Mouse (Mus musculus): ENCODE results near the gene Tek. TPM values are rescaled to one million over a fixed set of nuclear protein-coding genes. Genes with fewer than 3 reads are reported as not detected.

Gene Tek
- total and polyA plus RNA-seq, 3 experiments, result 0.28 to 0.58 TPM; not detected in 1

- H3K27ac ChIP-seq (ENCODE audit: control insufficient read depth, low read depth, low read length), result no peak overlapping the region
- no peaks in the 10 kb centered on the region for H3K27me3 ChIP-seq (ENCODE audit: control insufficient read depth in 1 of 2, insufficient read depth in 2 of 2, low read length in 2 of 2)
- H3K4me3 ChIP-seq (ENCODE audit: control insufficient read depth in 1 of 2, insufficient read depth in 1 of 2, low read depth in 2 of 2, low read length in 2 of 2), result no peak overlapping the region
- H3K79me2 ChIP-seq (ENCODE audit: control insufficient read depth, insufficient read depth, low read length, poor library complexity), result no peaks in the 10 kb centered on the region
- no peak overlapping the region for H3K9ac ChIP-seq (ENCODE audit: control insufficient read depth, low read depth, low read length, poor library complexity, severe bottlenecking)
- H3K4me1 ChIP-seq (ENCODE audit: control insufficient read depth in 1 of 2, insufficient read depth in 2 of 2, low read length in 2 of 2), result peaks cover 0 to 3% of the 10 kb centered on the region in 2 experiments; a peak in 2 of 4 replicates
- H3K9me3 ChIP-seq (replicated peaks; ENCODE audit: insufficient read depth, low read length), result no peaks in the 10 kb centered on the region
- H3K36me3 ChIP-seq (ENCODE audit: control insufficient read depth in 1 of 2, insufficient read depth in 2 of 2, low read length in 2 of 2), result peaks cover 0 to 6% of the 10 kb centered on the region in 2 experiments; a peak in 2 of 4 replicates
- DNase-seq (ENCODE audit: low read depth, low spot score), result peak; percentile 64
- no peak for TF ChIP-seq ELF1 (IDR thresholded peaks at IDR 0.05; ENCODE audit: low read depth, low read length)
- TF ChIP-seq GABPA (IDR thresholded peaks at IDR 0.05; ENCODE audit: low read depth, low read length), result no peak
- TF ChIP-seq MYC (IDR thresholded peaks at IDR 0.05; ENCODE audit: low read depth, low read length), result peak; percentile 67; the same call in 1 of the 2 replicates
- TF ChIP-seq MAFK (IDR thresholded peaks at IDR 0.05; ENCODE audit: borderline replicate concordance, low read depth, low read length), result no peak
- TF ChIP-seq POLR2A (IDR thresholded peaks at IDR 0.05; ENCODE audit: control insufficient read depth in 1 of 2, insufficient read depth in 1 of 2, low read depth in 1 of 2, low read length in 2 of 2, poor library complexity in 1 of 2), result no peak
- TF ChIP-seq USF1 (IDR thresholded peaks at IDR 0.05; ENCODE audit: low read depth, low read length), result peak; percentile 85
- TF ChIP-seq KAT2A (conservative IDR thresholded peaks at IDR 0.05; ENCODE audit: low read depth, low read length), result no peak
- TF ChIP-seq CTCF (IDR thresholded peaks at IDR 0.05 in 2 of 3, conservative IDR thresholded peaks at IDR 0.05 in 1 of 3; ENCODE audit: control insufficient read depth in 1 of 3, insufficient read depth in 1 of 3, low read depth in 2 of 3, low read length in 3 of 3, poor library complexity in 1 of 3, severe bottlenecking in 1 of 3), result peak; percentile 6 to 78 (median 56); a peak in 4 of 6 replicates
- no peak for TF ChIP-seq BHLHE40 (IDR thresholded peaks at IDR 0.05; ENCODE audit: borderline replicate concordance, low read depth, low read length)
- no peak for TF ChIP-seq MEF2A (IDR thresholded peaks at IDR 0.05; ENCODE audit: extremely low read depth, insufficient replicate concordance, low read depth, low read length, poor library complexity, severe bottlenecking)
- no peak for TF ChIP-seq CHD1 (IDR thresholded peaks at IDR 0.05; ENCODE audit: low read depth, low read length)
- TF ChIP-seq SMC3 (IDR thresholded peaks at IDR 0.05; ENCODE audit: low read depth, low read length), result peak; percentile 89
- TF ChIP-seq NRF1 (IDR thresholded peaks at IDR 0.05; ENCODE audit: insufficient read depth, low read depth, low read length, poor library complexity, severe bottlenecking), result no peak
- no peak for TF ChIP-seq TAL1 (IDR thresholded peaks at IDR 0.05; ENCODE audit: low read length)
- TF ChIP-seq HCFC1 (IDR thresholded peaks at IDR 0.05; ENCODE audit: low read depth, low read length), result 0 out of 2 replicates have a peak, but pooled peaks have one; percentile 22
- no peak for TF ChIP-seq ZKSCAN1 (IDR thresholded peaks at IDR 0.05; ENCODE audit: low read depth, low read length)
- TF ChIP-seq MAX (IDR thresholded peaks at IDR 0.05; ENCODE audit: low read length), result peak; percentile 51
- peak; percentile 71 for TF ChIP-seq GATA1 (IDR thresholded peaks at IDR 0.05; ENCODE audit: low read depth, low read length)
- no peak for TF ChIP-seq ZNF384 (IDR thresholded peaks at IDR 0.05; ENCODE audit: low read depth, low read length)
- TF ChIP-seq RAD21 (IDR thresholded peaks at IDR 0.05; ENCODE audit: low read depth, low read length), result peak; percentile 77
- no peak for TF ChIP-seq EP300 (IDR thresholded peaks at IDR 0.05; ENCODE audit: low read depth in 1 of 2, low read length in 2 of 2)
- TF ChIP-seq POLR2AphosphoS2 (IDR thresholded peaks at IDR 0.05; ENCODE audit: low read length), result no peak
- TF ChIP-seq MYB (IDR thresholded peaks at IDR 0.05; ENCODE audit: low read depth, low read length), result no peak
- TF ChIP-seq JUND (IDR thresholded peaks at IDR 0.05; ENCODE audit: low read depth, low read length), result no peak
- TF ChIP-seq UBTF (IDR thresholded peaks at IDR 0.05; ENCODE audit: borderline replicate concordance, insufficient read depth, low read depth, low read length), result no peak
- TF ChIP-seq MAZ (IDR thresholded peaks at IDR 0.05; ENCODE audit: low read depth, low read length), result no peak
- peak in 1 of 2 experiments; percentile 49; a peak in 1 of 4 replicates for TF ChIP-seq USF2 (IDR thresholded peaks at IDR 0.05; ENCODE audit: borderline replicate concordance in 1 of 2, insufficient read depth in 1 of 2, low read depth in 1 of 2, low read length in 2 of 2)
- peak; percentile 81 for TF ChIP-seq ZC3H11A (IDR thresholded peaks at IDR 0.05; ENCODE audit: low read depth, low read length)
- no peak for TF ChIP-seq POLR2AphosphoS5 (IDR thresholded peaks at IDR 0.05; ENCODE audit: borderline replicate concordance, low read depth, low read length)
- TF ChIP-seq SIN3A (IDR thresholded peaks at IDR 0.05; ENCODE audit: low read length), result no peak
- no peak for TF ChIP-seq TCF12 (IDR thresholded peaks at IDR 0.05; ENCODE audit: low read depth, low read length)
- no peak for TF ChIP-seq TBP (IDR thresholded peaks at IDR 0.05; ENCODE audit: low read depth, low read length)
- no peak for TF ChIP-seq NELFE (IDR thresholded peaks at IDR 0.05; ENCODE audit: low read depth, low read length)
- TF ChIP-seq CHD2 (IDR thresholded peaks at IDR 0.05; ENCODE audit: low read length), result no peak
- TF ChIP-seq MXI1 (IDR thresholded peaks at IDR 0.05; ENCODE audit: low read depth, low read length), result no peak; the same call in 1 of the 2 replicates
- TF ChIP-seq RCOR1 (IDR thresholded peaks at IDR 0.05; ENCODE audit: low read depth, low read length), result no peak
- peak; percentile 24; the same call in 1 of the 2 replicates for TF ChIP-seq ETS1 (IDR thresholded peaks at IDR 0.05; ENCODE audit: low read depth, low read length)
- TF ChIP-seq E2F4 (IDR thresholded peaks at IDR 0.05; ENCODE audit: borderline replicate concordance, low read depth, low read length), result no peak
Measured at GRCm38 (mm10) chr4:94900744-94901143, 161.7 kb downstream of the Tek start.
